Mouse (Mus musculus) layer of hippocampus, adult 9-10 months (tissue): ENCODE results near the gene Ly6g6c.

Source experiments
- DNase-seq: peaks from one replicate; pipeline ENCODE4 v3.0.0; 2022; ENCODE audit warnings: low spot score

The Ly6g6c gene

DNA sequence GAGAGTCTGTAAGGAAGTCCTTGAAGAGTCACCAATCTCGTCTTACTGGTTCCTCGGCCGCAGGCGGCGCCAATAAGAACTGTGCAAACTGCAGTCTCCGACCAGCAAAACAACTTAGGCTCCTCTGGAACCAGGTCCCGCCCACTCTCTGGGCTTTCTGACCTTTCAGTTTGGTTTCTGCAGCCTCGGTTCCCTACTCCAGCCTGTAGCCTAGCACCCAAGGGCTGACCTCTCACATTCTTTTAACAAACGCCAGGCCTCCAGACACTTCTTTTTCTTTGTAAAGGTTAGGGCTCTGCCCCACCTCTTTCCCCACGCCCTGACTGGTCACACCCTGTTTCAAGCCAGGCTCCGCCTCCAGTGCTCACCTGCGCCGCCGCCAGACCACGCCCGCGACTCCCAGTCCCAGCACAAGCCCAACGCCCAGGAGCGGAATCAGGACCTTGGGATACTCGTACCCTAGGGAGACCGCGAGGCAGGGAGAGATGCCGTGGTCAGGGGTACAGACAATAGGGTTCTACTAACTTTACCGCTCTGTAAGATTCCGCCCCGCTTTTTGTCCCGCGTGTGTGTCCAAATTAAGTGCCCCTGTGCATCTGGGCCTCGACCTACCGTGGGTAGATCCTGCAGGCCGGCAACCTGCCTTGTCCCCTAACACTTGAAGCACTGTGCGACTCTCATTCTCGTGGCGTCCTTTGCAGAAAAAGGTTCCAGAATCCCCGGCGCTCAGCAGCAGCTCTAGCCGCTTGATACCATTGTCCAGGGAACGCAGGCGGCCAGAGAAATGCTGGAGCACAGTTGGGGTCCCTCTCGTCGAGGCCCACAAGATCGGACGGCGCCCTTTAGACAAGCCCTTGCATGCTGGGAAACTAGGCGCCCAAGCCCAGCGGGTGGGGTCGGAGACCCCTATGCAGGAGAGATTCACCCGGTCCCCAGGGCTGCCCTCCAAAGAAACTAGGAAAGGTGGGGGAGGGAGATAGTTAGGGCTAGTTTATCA is at the start of gene Ly6g6c:
Gene Ly6g6c (plus strand): TSS at position 438 of the 997 bp plus-strand sequence.
- no peak for DNase-seq

DNA sequence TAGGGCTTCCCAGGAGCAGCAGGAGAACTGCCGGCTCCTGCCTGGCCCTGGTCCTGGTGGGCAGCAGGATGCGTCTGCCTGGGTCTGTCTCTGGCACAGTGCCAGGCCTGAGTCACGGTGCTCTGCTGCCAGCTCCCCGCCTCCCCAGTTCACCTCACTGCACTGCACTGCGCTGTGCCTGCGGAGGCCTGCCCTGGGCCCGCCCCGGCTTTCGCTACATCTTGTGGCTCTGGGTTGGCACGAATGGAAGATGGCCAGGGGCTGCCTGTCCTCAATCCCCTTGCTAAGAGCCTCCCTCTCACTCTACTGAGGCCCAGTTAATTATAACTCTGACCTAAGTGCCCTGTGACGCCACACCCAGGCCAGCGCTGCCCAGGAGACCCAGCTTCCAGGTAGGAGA is 48.8 kb upstream of the Ly6g6c start, which contains the start of gene Vwa7:
Gene Vwa7 (plus strand): TSS at position 204 of the 400 bp plus-strand sequence.
- no peak for DNase-seq

DNA sequence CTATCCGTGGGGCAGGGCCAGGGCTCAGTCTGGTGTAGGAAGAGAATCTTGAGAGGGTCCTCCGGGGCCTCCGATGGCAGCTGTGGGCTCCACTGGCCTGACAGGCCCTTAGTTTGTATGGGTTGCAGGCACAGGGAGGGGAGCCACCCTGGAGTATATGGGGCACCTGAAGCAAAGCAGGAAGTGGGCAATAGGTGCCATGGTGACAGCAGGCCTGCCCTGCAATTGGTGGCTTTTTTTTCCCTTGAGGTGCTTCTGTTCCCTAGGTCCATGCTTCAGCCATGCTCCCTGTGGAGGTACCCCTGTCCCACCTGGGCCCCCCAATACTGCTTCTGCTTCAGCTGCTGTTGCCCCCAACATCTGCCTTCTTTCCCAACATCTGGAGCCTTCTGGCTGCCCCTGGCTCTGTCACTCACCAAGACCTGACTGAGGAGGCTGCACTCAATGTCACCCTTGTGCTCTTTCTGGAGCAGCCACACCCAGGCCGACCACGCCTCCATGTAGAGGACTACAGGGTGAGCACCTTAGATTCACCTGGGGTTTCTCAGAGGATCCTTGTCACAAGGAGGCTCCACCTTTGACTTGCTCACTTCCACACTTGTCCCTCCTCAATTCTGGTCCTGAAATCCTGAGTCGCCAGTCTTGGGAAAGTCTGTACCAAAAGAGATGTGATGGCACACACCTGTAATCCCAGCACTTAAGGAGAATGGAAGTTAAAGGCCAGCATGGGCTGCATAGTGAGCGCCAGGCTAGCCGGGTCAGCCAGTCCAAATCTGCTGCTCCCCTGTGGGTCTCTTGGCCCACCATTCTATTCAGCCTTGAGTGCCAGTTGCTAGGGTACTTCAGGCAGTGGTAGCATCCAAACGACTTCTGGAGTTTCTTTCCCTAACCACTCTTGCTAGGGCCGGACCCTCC is 48.1 kb upstream of the Ly6g6c start:
- DNase-seq = no peak

DNA sequence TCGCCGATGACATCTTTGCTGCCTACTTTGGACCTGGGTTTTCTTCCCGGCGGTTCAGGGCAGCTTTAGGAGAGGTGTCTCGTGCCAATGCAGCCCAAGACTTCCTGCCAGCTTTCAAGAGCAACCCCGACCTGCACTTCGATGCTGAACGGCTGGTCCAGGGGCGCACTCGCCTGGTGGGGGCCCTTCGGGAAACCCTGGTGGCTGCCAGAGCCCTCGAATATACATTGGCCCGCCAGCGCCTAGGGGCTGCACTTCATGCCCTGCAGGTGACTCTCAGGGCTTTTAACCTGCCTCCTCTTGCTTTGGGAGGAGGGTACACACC is 47.5 kb upstream of the Ly6g6c start:
- no peak for DNase-seq

DNA sequence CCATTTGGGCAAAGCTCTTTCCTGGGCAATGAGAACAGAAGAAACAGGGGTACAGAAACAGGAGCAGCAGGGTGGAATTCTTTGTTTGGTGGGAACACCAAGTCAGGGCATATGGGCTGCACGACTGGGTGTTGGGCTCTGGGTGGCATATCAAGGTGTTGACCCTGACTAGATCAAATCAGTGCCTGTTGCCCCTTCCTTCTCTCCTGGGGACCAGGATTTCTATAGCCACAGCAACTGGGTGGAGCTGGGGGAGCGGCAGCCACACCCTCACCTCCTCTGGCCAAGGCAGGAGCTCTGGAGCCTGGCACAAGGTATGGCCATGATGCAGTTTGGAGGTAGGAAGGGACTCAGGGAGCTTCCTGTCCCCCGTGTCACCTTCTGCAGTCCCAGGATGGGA is 47.0 kb upstream of the Ly6g6c start:
- no peak for DNase-seq

DNA sequence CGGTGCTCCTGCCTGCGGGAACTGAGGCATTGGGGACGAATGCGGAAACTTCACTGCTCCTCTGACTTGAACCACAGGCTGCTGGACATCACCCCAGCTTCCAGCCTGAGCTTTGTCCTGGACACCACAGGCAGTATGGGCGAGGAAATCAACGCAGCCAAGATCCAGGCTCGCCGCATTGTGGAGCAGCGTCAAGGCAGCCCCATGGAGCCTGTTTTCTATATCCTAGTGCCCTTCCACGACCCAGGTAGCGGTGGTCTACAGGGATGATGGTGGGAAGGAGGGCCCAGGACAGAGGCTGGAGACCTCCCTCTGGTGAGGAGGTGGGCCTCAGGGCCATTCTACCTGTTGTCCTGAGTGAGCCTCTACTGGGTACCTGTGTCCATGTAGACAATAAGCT is 45.3 kb upstream of the Ly6g6c start:
- DNase-seq = no peak

DNA sequence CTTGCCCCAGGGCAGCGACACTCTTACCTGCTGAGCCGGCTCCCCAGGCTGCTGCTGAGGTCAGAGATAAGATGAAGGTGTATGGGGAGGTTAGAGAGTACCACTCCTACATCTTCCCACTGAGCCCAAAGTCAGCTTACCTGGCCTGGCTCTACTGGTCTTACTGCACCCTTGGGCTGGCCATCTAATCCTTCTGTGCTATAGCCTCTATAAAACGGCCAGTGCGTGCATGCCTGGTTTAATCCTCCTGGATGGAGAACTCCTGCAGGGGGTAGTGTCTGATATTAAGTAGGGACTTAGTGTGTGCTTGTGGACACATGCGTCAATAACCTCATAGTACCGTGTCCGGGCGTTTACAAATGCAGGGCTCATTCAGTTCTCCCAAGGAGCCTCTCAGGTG is 44.6 kb upstream of the Ly6g6c start:
- no peak for DNase-seq

DNA sequence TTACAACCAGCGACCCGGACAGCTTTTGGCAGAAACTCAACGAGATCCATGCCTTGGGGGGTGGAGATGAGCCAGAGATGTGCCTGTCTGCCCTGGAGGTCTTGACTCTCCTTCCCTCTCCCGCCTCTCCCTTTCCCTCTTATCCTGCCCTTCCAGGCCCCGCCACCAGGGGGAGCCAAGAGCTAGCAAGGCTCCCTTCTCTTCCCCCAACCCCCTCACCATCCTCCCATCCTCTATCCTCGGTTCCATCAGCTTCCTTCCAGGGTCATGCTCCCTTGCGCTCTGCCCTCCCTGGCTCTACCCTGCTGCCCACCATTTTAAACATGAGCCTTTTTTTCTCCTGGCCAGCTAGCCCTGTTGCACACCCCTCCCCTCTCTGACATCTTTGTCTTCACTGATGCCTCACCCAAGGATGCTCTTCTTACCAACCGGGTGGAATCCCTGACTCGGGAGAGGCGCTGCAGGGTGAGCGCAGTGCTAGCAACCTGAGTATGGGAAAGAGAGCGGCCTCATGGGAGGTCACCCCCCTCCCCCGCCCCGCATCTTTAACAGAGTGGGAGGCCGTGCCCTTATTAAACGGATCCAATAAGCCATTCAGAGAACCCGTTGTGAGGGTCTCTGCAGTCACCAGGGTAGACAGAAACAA is 43.9 kb upstream of the Ly6g6c start:
- DNase-seq = peak; percentile 71

DNA sequence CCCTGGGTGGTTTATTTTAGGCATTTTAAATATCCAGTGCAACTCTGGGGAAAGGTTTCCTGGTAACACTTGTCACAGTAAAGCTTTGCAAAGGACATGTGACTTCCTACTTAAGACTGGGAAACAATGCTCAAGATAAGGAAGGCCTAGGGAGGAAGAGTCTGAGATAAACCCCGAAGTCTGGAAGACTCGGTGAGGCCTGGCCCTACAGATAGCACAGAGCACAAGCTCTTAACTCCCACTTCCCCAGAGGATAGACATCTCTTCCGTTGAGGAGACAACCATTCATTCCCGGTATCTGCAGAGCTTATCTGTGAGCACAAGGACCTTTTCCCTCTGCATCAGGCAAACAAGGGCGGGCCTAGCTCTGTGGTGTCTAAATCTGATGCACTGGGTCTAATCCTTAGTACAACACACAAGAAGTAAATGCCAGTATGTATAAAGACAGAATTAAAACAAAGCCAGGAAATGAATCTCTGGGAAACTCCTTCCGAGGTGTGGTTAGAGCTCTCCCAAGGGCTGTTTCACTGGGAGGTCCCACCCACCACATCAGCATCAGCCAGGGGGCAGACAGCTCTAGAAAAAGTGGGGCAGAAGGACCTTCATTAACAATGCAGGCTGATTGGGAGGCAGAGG is 43.2 kb upstream of the Ly6g6c start:
- DNase-seq = no peak

DNA sequence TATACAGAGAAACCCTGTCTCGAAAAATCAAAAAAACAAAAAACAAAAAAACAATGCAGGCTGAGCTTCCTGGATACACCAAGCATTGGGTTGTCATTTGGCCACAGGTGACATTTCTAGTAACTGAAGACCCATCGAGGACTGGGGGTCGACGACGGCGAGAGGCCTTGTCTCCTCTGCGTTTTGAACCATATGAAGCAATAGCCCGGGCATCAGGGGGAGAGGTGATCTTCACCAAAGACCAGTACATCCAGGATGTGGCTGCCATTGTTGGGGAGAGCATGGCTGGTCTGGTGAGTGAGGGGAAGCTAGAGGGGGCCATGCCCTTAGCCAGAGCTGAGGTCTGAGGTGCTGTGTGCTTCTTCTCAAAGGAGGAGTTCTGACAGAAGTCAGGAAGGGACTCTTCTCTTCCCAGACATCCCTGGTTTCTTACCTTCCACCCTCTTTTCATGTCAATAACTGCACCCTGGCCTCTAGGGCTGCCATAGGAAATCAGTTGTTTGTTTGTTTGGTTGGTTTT is 42.6 kb upstream of the Ly6g6c start:
- no peak for DNase-seq

DNA sequence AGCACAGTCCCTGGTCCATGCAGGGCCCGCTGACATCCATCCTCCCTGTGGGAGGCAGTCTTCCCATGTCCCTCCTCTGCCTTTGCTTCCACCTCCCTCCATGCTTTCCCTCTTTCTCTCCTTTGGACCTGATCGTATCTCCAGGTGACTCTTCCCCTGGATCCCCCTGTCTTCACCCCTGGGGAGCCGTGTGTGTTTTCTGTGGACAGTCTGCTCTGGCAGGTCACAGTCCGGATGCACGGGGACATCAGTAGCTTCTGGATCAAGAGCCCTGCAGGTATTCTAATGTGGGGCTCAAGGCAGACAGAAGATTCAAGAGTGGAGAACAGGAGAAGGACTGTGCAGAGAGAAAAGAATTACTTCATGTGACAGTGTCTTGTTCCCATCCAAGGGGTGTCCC is 42.0 kb upstream of the Ly6g6c start:
- no peak for DNase-seq

DNA sequence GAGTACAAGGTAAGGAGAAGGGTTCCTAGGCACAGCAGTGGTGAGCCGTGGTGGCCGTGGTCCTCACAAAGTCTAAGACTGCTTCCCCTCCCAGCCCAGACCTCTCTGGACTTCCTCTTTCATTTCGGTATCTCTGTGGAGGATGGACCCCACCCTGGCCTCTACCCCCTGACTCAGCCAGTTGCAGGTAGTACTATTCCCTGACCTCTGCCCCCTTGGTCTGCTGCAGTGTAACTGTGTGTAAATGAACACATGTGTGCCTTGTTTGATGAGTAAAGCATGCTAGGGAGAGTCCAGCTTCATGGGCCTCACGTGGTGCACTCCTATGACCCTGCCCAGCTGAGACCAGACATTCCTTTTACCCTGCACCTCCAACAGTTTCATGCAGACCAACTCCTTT is 41.4 kb upstream of the Ly6g6c start:
- no peak for DNase-seq

DNA sequence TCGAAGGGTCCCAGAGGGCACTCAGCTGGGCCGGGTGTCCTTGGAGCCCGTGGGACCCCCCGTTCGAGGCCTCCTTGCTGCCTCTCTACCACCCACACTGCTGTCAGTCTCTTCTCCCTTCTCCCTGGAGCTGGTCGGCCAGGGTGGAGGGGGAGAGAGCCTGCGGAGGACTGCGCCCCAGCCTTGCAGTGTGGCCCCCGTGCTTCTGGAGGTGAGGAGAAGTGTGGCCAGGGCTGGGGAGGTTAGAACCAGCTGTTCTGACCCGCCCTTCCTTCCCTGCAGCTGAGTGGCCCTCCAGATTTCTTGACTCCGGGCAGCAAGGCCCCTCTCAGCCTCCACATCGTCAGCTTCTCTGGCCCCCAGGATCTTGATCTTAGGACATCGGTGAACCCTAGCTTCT is 40.9 kb upstream of the Ly6g6c start:
- no peak for DNase-seq

DNA sequence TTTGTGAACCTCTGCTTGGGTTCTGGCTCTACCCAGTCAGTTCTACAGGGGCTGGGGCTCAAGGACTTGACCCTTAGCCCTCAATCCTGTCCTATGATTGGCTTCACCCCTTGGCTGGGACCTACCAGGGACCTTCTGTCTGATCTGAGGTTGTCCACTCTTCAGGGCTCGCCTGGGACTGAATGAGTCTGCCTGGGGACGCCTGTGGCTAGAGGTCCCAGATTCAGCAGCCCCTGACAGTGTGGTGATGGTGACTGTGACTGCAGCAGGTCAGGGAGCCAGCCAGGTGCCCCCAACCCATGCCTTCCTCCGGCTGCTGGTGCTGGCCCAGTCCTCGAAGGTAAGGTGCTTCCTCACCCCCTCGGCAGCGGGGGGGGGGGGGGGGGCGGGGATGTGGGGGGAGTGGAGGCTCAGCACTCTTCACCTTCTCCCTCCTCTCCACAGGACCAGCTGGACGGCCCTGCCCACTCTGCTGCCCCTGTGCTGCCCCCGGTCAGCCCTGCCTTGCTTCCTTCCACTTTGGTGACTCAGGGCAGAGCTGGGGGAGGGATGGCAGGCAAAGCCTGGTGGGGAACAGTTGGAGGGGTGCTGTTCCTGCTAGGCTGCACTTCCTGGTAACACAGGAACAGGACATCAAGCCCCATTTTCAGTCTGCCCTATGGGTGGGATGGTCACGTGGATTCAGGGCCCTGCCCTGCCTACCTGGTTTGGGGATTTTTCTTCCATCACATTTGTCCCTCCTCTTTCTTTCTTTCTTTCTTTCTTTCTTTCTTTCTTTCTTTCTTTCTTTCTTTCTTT is 40.3 kb upstream of the Ly6g6c start:
- DNase-seq = no peak

DNA sequence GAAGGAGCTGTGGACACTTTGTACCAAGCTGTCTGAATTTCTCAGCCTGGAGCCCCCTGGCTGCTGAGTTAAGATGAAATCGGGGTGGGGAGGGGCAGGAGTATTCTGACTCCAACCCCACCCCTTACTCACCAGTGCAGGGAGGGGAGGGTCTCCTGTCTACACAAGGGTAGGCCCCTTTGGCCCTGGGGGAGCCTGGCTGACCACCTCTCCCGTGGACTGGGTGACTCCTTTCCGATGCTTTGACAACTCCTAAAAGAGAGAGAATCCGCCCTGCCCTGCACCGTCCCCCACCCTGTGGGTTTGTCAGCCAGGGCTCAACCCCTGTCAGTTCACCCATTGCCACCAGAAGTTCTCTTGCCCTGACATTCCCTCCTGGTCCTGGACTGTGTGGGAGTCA is 39.0 kb upstream of the Ly6g6c start:
- no peak for DNase-seq

DNA sequence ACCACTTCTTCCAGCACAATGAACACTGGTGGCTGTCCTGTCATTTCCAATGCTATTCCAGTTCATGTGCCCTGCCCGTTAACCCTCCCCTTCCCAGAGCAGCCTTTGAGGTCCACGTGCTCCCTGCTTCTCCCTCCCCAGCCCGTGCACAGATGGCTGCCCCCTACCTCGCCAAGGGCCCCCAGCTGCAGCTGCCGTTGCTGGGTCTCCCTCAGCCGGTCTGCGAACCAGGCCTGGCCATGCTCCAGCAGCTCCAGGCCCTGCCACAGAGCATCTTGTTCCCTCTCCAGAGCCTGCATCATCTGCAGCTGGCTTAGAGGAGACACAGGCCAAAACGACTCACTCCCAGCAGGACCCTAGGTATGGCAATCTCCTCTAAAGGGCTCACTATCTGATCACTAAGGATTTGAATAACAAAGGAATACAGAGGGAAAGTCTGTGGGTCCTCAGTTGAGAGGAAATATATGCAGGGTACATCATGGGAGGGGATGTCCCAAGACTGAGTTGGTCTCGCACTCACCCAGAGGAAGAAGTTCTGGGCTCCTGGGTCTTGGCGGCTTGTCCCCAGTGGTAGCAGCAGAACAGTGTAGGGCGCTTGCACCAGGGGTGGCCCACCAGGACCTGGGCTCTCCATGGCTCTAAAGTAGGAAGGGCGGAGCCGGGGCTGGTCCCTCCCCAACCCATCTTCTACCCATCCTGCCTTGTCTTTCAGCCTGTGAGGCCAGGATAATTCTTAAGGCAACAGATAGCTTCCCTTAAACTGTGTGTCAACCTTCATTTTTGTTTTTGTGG is 37.7 kb upstream of the Ly6g6c start, which contains the start of gene Sapcd1:
Gene Sapcd1 (minus strand): TSS at position 740 of the 792 bp plus-strand sequence.
- DNase-seq = no peak

DNA sequence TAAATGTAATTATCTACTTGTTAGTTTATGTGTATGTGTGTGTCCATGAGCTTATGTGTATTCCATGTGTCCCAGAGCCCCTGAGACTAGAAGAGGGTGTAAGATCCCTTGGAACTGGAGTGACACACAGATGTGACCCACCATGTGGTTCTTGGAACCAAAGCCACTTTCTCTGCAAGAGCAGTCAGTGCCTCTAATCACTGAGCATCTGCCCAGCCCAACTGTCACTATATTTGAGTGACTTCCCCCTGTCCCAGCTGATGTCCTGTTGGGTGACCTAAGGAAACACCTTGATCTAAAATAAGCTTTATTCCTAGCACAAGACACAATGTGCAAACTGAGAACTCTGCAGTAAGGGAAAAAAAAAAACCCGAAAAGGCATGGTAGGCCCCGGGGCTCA is 36.9 kb upstream of the Ly6g6c start:
- DNase-seq = no peak

DNA sequence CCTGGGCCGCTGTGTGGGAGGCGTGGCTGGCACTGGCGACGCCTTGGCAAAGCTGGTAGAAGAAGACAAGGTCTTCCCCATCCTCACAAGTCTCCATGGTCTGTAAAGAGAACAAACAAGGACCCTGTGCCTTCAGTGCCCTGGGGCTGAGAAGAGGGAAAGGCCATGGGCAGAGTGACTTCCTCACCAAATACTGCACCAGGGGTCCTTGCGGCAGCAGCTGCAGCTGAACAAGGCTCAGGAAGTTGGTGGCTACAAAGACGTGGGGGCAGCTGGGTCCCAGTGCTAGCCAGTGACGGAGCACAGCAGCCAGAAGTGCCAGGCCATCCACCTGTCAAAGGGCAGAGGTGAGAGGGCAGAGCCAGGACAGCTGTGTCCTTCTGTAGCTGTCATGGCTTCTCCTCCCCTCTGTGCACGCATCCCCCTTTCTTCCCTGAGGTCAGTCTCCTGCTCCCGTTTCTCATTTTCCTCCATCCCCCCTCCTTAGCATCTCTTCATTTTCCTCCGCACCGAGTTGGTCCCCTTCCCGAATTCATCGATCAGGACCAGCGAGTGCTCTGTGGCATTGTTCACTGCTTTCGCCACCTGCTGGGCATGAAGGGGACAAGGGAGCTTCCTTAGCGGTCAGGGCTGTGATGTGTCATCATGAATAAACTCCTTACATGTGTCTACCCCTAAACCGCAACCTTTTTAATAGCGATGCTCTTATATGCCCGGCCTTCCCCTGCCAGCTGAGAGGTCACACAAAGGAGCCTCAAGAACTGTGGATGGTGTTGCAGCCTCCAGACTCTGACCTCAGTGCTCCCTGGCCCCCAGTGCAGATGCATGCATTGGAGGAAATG is 35.3 kb upstream of the Ly6g6c start:
- no peak for DNase-seq

DNA sequence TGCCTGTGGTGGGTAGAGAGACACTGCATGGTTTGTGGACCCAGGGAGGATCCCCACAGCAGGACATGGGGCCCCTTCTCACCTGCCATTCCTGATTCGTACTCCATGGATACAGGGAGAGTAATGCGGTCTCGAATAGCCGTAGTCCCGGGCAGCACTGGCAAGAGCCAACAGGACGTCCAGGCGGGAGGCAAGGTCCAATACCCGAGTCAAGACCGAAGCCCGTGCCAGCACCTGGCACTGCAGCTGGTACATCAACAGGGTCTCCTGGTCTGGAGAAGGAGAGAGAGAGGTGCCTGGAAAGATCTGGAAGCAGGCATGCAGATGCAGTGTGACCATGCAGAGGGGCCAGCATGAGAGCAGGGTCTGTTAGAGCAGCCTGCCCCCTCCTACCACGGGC is 33.9 kb upstream of the Ly6g6c start:
- DNase-seq = no peak
